Mouse (Mus musculus) forebrain, embryonic 11.5 days (tissue): ENCODE data around the gene Mbtd1. TPM values are rescaled to one million over a fixed set of nuclear protein-coding genes. Genes with fewer than 3 reads are reported as not detected.
"Not testable (repeated sequence)": the region's sequence is repeated elsewhere in the genome, so short reads cannot be mapped to it uniquely, and the experiment has no call there.

ENCODE experiments used
- ATAC-seq: fragments of 200-750 bp; cut with Nextera tagmentation; replicated peaks from 2 replicates; pipeline ENCODE4 v1.8.0; 2017; ENCODE audit warnings: moderate TSS enrichment; ENCODE audit not compliant: low FRiP score
- DNase-seq: peaks from one replicate; pipeline ENCODE4 v3.0.0-alpha.2; 2017; ENCODE audit warnings: low spot score
- H3K27ac ChIP-seq: fragments of 300-500 bp; sonication (generic); 2 replicates; pipeline ENCODE4 v1.5.1; 2014; ENCODE audit warnings: low read depth, low read length
- H3K27me3 ChIP-seq: fragments of 300-500 bp; sonication (generic); 2 replicates; pipeline ENCODE4 v1.6.1; 2014; ENCODE audit warnings: mild to moderate bottlenecking, low read length, mixed read lengths; ENCODE audit not compliant: control insufficient read depth, insufficient read depth
- H3K36me3 ChIP-seq: fragments of 300-500 bp; sonication (generic); 2 replicates; pipeline ENCODE4 v1.6.1; 2014; ENCODE audit warnings: mild to moderate bottlenecking, low read length, moderate library complexity, mixed read lengths; ENCODE audit not compliant: control insufficient read depth, insufficient read depth
- H3K4me1 ChIP-seq: fragments of 300-500 bp; sonication (generic); replicated peaks from 2 replicates; pipeline ENCODE4 v1.6.1; 2014; ENCODE audit warnings: low read length, mixed read lengths; ENCODE audit not compliant: control insufficient read depth, insufficient read depth
- H3K4me2 ChIP-seq: fragments of 300-500 bp; sonication (generic); 2 replicates; pipeline ENCODE4 v1.6.1; 2014; ENCODE audit warnings: low read depth, mild to moderate bottlenecking, low read length, moderate library complexity, mixed read lengths; ENCODE audit not compliant: severe bottlenecking
- H3K4me3 ChIP-seq: fragments of 300-500 bp; sonication (generic); 2 replicates; pipeline ENCODE4 v1.5.1; 2014; ENCODE audit warnings: low read depth, low read length
- H3K9ac ChIP-seq: fragments of 300-500 bp; sonication (generic); 2 replicates; pipeline ENCODE4 v1.6.1; 2014; ENCODE audit warnings: low read length
- H3K9me3 ChIP-seq: fragments of 300-500 bp; sonication (generic); 2 replicates; pipeline ENCODE4 v1.6.1; 2016; ENCODE audit warnings: low read length, mixed read lengths; ENCODE audit not compliant: control insufficient read depth
- WGBS: fragments of 180-500 bp; shearing (Covaris S2); extraction: QIAGEN DNeasy Blood & Tissue Kit; methylation state at CpG from one replicate; pipeline ENCODE4 v1.1.7; 2014; 5-methylcytosine and 5-hydroxymethylcytosine counted together
- polyA plus RNA-seq: library from polyadenylated mRNA; unstranded; fragments of >200 nt; fragmentation: Nextera tagmentation; extraction: Ambion mirVana; gene quantifications from 2 replicates; pipeline ENCODE4 v1.2.1, GENCODE M21; 2014

Gene Mbtd1
- polyA plus RNA-seq, 1 experiment from 2014 or later, result 37.2 TPM

GRCm38 (mm10) chr11:93911603-93912002 is 26.0 kb downstream of the Mbtd1 start:
- Histone ChIP-seq H3K4me2 (no peak overlapping the region), H3K27me3 (no peaks in the 10 kb centered on the region), H3K27ac (no peak overlapping the region), H3K36me3 (peaks cover 4% of the 10 kb centered on the region; the same call in 1 of the 2 replicates), H3K4me1 (no peaks in the 10 kb centered on the region), H3K9me3 (no peaks in the 10 kb centered on the region), H3K4me3 (no peak overlapping the region), H3K9ac (no peak overlapping the region)
- no peak for ATAC-seq
- no peak for DNase-seq
- 90% methylated on average over 3 of the region's 3 CpGs for WGBS

- H3K9ac ChIP-seq, H3K36me3 ChIP-seq, H3K27ac ChIP-seq, H3K4me1 ChIP-seq, ATAC-seq, H3K4me2 ChIP-seq, H3K27me3 ChIP-seq, H3K4me3 ChIP-seq, H3K9me3 ChIP-seq, DNase-seq: not testable (repeated sequence)
- 96% methylated on average over 2 of the region's 2 CpGs for WGBS
Measured at GRCm38 (mm10) chr11:93915019-93915418, 29.4 kb downstream of the Mbtd1 start.

DNA sequence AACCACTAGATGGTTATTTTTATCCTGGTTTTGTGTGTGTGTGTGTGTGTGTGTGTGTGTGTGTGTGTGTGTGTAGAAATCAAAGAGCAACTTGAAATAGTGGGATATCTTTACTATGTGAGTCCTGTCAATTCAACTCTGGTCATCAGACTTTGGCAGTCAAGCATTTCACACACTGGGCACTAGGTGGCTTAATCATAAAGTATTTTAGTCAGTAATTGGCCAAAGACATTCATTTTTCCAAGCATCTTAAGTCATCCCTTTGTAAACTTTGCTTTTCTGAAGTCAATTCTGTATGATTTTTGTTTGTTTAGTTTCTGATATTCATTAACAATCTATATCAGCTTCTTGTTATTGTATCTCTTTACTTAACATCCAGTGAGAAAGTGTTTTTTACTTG is 43.5 kb downstream of the Mbtd1 start:
- DNase-seq (no peak), ATAC-seq (no peak)
- no peaks in the 10 kb centered on the region for H3K27me3 ChIP-seq
- no peaks in the 10 kb centered on the region for H3K9me3 ChIP-seq
- H3K27ac ChIP-seq, result no peak overlapping the region
- no peak overlapping the region for H3K4me3 ChIP-seq
- no peaks in the 10 kb centered on the region for H3K4me1 ChIP-seq
- no peak overlapping the region for H3K4me2 ChIP-seq
- H3K9ac ChIP-seq, result no peak overlapping the region
- no peaks in the 10 kb centered on the region; the same call in 1 of the 2 replicates for H3K36me3 ChIP-seq

DNA sequence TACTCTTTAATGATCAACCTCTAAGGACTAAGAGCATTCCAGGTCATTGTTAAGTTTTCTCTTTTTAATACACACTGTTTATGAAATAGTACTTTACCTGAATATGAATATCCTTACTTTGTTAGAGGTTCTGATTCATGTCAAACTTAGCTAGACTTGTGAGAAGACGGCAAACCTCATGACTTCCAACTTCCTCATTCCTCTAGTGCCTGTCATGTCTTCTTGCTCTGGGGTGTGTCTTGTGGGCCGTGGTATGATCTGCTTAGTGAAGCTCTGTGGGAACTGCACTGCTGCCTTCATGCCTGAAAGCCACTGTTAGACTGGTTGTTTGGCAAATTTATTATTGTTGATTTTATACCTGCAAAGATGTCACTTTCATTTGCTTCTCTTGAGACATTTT is 55.3 kb downstream of the Mbtd1 start:
- ATAC-seq (no peak), DNase-seq (no peak)
- Histone ChIP-seq H3K4me1 (no peaks in the 10 kb centered on the region), H3K27me3 (no peaks in the 10 kb centered on the region), H3K27ac (no peak overlapping the region), H3K36me3 (peaks cover 6% of the 10 kb centered on the region; the same call in 1 of the 2 replicates), H3K4me3 (no peak overlapping the region), H3K4me2 (no peak overlapping the region), H3K9ac (no peak overlapping the region), H3K9me3 (no peaks in the 10 kb centered on the region)
- 91% methylated on average over 2 of the region's 2 CpGs for WGBS

- no peak overlapping the region for H3K4me3 ChIP-seq
- no peak overlapping the region for H3K4me2 ChIP-seq
- H3K27me3 ChIP-seq, result no peaks in the 10 kb centered on the region
- no peak for ATAC-seq
- H3K36me3 ChIP-seq, result no peaks in the 10 kb centered on the region; the same call in 1 of the 2 replicates
- H3K9ac ChIP-seq, result no peak overlapping the region
- no peaks in the 10 kb centered on the region for H3K9me3 ChIP-seq
- DNase-seq, result no peak
- H3K27ac ChIP-seq, result no peak overlapping the region
- 68% methylated on average over 3 of the region's 3 CpGs for WGBS
- H3K4me1 ChIP-seq, result no peaks in the 10 kb centered on the region
Measured at GRCm38 (mm10) chr11:93944986-93945385, 59.3 kb downstream of the Mbtd1 start.

DNA sequence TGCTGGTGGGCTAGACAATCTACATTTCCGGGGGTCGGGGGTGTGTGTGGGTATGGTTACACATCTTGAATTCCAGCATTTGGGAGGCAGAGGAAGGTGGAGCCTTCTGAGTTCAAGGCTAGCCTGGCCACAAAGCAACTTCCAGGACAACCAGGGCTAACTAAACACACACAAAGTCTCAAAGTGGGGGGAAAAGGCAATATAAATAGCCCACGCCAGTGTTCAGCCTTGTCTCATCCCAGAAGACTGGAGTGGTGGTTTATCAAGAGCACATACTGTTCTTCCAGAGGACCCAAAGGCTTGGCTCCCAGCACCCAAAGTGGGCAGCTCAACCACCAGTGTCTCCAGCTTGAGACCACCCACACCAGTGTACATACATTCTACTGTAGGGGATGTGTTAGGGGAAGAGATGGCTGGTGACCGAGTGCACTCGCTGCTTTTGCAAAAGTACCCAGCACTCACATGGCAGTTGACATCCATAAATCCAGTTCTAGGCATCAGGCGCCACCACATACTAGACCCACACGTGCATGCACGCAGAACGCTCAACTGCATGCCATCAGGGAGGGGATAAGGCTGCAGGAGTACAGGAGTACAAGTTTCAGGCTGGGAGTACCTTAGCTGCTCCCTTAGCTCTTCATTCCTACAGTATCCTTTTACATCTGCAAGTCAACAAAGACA is 63.4 kb downstream of the Mbtd1 start:
- no peak for ATAC-seq
- Histone ChIP-seq H3K4me1 (0 out of 2 replicates have a peak, but pooled peaks cover 1% of the 10 kb centered on the region), H3K27me3 (no peaks in the 10 kb centered on the region), H3K27ac (no peak overlapping the region), H3K9me3 (no peaks in the 10 kb centered on the region), H3K36me3 (no peaks in the 10 kb centered on the region; the same call in 1 of the 2 replicates), H3K4me3 (no peak overlapping the region), H3K9ac (no peak overlapping the region), H3K4me2 (no peak overlapping the region)
- WGBS, result 93% methylated on average over 9 of the region's 9 CpGs
- no peak for DNase-seq

DNA sequence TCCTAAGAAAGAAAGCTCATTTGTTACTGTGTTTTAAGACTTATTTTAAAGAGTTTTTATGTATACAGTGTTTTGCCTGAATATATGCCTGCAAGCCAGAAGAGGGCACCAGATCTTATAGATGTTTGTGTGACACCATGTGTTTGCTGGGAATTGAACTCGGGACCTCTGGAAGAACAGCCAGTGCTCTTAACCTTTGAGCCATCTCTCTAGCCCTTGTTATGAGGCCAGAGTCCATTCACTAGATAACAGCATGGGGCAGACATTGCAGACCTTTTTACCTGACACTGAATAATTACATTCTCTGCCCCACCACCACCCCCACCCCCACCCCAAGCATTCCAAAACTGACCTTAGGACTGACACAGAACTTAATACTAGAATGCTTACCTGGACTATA is 64.4 kb downstream of the Mbtd1 start:
- ATAC-seq (no peak), DNase-seq (no peak)
- Histone ChIP-seq H3K9ac (no peak overlapping the region), H3K4me1 (peaks cover 5% of the 10 kb centered on the region; the same call in 1 of the 2 replicates), H3K27me3 (no peaks in the 10 kb centered on the region), H3K27ac (no peak overlapping the region), H3K4me2 (no peak overlapping the region), H3K4me3 (no peak overlapping the region), H3K36me3 (no peaks in the 10 kb centered on the region; the same call in 1 of the 2 replicates), H3K9me3 (no peaks in the 10 kb centered on the region)
- 95% methylated on average over 1 of the region's 1 CpGs for WGBS

- H3K4me1 ChIP-seq, result peaks cover 5% of the 10 kb centered on the region; the same call in 1 of the 2 replicates
- H3K36me3 ChIP-seq, result no peaks in the 10 kb centered on the region; the same call in 1 of the 2 replicates
- WGBS, result 67% methylated on average over 5 of the region's 5 CpGs
- ATAC-seq (no peak), DNase-seq (no peak)
- H3K27ac ChIP-seq, result no peak overlapping the region
- H3K27me3 ChIP-seq, result no peaks in the 10 kb centered on the region
- no peak overlapping the region for H3K4me2 ChIP-seq
- H3K9me3 ChIP-seq, result no peaks in the 10 kb centered on the region
- H3K4me3 ChIP-seq, result no peak overlapping the region
- no peak overlapping the region for H3K9ac ChIP-seq
Measured at GRCm38 (mm10) chr11:93952376-93952775, 66.7 kb downstream of the Mbtd1 start.

DNA sequence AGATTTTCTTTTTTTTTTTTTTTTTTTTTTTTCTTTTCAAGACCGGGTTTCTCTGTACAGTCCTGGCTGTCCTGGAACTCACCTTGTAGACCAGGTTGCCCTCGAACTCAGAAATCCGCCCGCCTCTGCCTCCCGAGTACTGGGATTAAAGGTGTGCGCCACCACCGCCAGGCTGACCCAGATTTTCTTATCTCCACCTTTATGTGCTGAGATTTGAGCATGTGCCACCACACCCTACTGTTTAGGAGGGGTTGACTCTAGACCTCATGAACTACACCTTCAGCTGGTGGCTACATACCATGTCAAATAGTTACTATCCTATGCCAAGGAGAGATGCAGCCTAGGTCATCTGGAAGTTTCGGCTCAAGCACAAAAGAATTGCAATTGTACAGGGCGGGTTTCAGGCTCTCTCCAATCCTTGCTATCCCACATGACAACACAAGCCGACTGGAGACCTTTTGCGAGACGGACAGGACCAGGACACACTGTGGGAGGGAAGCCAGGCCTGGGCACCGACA is 69.1 kb downstream of the Mbtd1 start:
- Histone ChIP-seq H3K4me3 (peak overlapping the region; percentile 64), H3K9me3 (no peaks in the 10 kb centered on the region), H3K9ac (peak overlapping the region; percentile 79), H3K36me3 (peaks cover 6% of the 10 kb centered on the region; the same call in 1 of the 2 replicates), H3K27me3 (no peaks in the 10 kb centered on the region), H3K4me2 (peak overlapping the region; percentile 86), H3K27ac (peak overlapping the region; percentile 87; the same call in 1 of the 2 replicates), H3K4me1 (peaks cover 5% of the 10 kb centered on the region; the same call in 1 of the 2 replicates)
- WGBS, result 42% methylated on average over 13 of the region's 13 CpGs
- no peak for DNase-seq
- peak; percentile 43 for ATAC-seq
